Mouse (Mus musculus) liver, postnatal 0 days (tissue): ENCODE measurements at regions not wholly inside any gene's neighbourhood (a gene's known extent, or its start where the extent isn't known, plus 50 kb on each side); places are given as distances from the start of the nearest gene placed in this dataset.
"Not testable (repeated sequence)": the region's sequence is repeated elsewhere in the genome, so short reads cannot be mapped to it uniquely, and the experiment has no call there.

Experiments
- ATAC-seq: fragments of 200-750 bp; cut with Nextera tagmentation; 2 replicates; pipeline ENCODE4 v1.8.0; 2017; ENCODE audit warnings: mild to moderate bottlenecking, moderate library complexity
- DNase-seq: peaks from one replicate; pipeline ENCODE4 v3.0.0-alpha.2; 2016
- H3K27ac ChIP-seq: fragments of 300-500 bp; sonication (generic); 2 replicates; pipeline ENCODE4 v1.5.1; 2014; ENCODE audit warnings: antibody characterized with exemption, moderate library complexity, mild to moderate bottlenecking, low read depth
- H3K27me3 ChIP-seq: fragments of 300-500 bp; sonication (generic); 2 replicates; pipeline ENCODE4 v1.6.1; 2014; ENCODE audit warnings: low read length, control low read depth, mixed read lengths; ENCODE audit not compliant: insufficient read depth
- H3K36me3 ChIP-seq: fragments of 300-500 bp; sonication (generic); replicated peaks from 2 replicates; pipeline ENCODE4 v1.6.1; 2014; ENCODE audit warnings: mild to moderate bottlenecking, control low read depth, low read length, moderate library complexity, mixed read lengths; ENCODE audit not compliant: insufficient read depth
- H3K4me1 ChIP-seq: fragments of 300-500 bp; sonication (generic); 2 replicates; pipeline ENCODE4 v1.6.1; 2014; ENCODE audit warnings: antibody characterized with exemption, mild to moderate bottlenecking, control low read depth; ENCODE audit not compliant: insufficient read depth
- H3K4me2 ChIP-seq: fragments of 300-500 bp; sonication (generic); 2 replicates; pipeline ENCODE4 v1.6.1; 2014; ENCODE audit warnings: low read depth, mild to moderate bottlenecking, low read length, moderate library complexity, mixed read lengths
- H3K4me3 ChIP-seq: fragments of 300-500 bp; sonication (generic); 2 replicates; pipeline ENCODE4 v1.5.1; 2014; ENCODE audit warnings: low read depth, low read length
- H3K9ac ChIP-seq: fragments of 300-500 bp; sonication (generic); replicated peaks from 2 replicates; pipeline ENCODE4 v1.6.1; 2014; ENCODE audit warnings: mild to moderate bottlenecking, moderate library complexity
- H3K9me3 ChIP-seq: fragments of 300-500 bp; sonication (generic); 2 replicates; pipeline ENCODE4 v1.6.1; 2016; ENCODE audit warnings: mild to moderate bottlenecking, control low read depth, low read length, mixed read lengths
- CTCF ChIP-seq: sonication (generic); IDR thresholded peaks from 2 replicates; pipeline ENCODE4 v1.5.1; 2016; ENCODE audit warnings: antibody characterized with exemption, low read depth
- EP300 ChIP-seq: IDR thresholded peaks from 2 replicates; pipeline ENCODE4 v1.6.1; 2016; ENCODE audit warnings: antibody characterized with exemption, low read depth, mild to moderate bottlenecking
- WGBS: fragments of 180-500 bp; shearing (Covaris S2); extraction: QIAGEN DNeasy Blood & Tissue Kit; methylation state at CpG from one replicate; pipeline ENCODE4 v1.1.7; 2014; ENCODE audit not compliant: insufficient replicate concordance; 5-methylcytosine and 5-hydroxymethylcytosine counted together

DNA sequence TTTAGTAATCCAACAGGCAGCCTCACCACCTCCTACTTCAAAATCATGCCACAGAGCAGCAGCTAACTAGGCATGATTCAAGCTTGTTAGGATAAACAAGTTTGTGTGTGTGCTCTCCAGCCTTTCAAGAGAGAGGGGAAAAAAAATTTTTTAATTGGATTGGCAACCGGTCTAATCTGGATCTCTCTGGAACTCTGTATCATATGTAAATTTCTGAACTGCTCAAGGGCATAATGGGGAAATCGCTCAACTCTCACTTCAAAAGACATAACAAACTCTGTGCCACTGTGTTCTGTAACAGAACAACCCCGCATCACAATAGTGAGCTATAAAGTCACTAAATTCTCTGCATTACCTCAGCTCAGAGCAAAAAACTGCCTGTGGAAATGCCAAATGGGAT lies 147.9 kb upstream of the Krtap11-1 start:
- no peak for DNase-seq
- TF ChIP-seq CTCF = no peak
- TF ChIP-seq EP300 = no peak
- Histone ChIP-seq H3K27ac (no peak overlapping the region), H3K4me1 (no peaks in the 10 kb centered on the region), H3K27me3 (no peaks in the 10 kb centered on the region), H3K9ac (no peak overlapping the region), H3K36me3 (no peaks in the 10 kb centered on the region), H3K4me3 (no peak overlapping the region), H3K9me3 (no peaks in the 10 kb centered on the region), H3K4me2 (no peak overlapping the region)
- ATAC-seq = no peak
- 71% methylated on average over 3 of the region's 3 CpGs for WGBS

DNA sequence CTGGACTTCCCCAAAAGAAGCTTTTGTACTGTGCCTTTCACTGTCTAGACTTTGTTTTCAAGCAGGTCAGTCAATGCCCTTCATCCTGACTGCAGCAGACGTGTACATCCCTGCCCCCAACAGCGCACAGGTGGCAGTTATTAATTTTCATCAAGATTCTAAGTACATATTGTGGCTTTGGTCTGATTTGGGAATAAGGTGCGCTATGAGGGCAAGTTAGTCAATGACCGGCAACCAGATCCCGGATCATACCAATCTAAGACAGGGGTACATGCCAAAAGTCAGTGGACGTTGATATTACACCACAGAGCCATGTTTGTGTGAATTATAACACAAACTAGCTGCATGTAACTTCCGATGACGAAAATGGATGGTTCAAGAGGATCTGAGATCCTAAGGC lies 144.7 kb upstream of the Krtap11-1 start:
- DNase-seq, H3K4me1 ChIP-seq, H3K9ac ChIP-seq, H3K27ac ChIP-seq, H3K4me3 ChIP-seq, ATAC-seq, H3K4me2 ChIP-seq, H3K36me3 ChIP-seq, H3K27me3 ChIP-seq, H3K9me3 ChIP-seq: not testable (repeated sequence)
- 85% methylated on average over 8 of the region's 8 CpGs for WGBS

DNA sequence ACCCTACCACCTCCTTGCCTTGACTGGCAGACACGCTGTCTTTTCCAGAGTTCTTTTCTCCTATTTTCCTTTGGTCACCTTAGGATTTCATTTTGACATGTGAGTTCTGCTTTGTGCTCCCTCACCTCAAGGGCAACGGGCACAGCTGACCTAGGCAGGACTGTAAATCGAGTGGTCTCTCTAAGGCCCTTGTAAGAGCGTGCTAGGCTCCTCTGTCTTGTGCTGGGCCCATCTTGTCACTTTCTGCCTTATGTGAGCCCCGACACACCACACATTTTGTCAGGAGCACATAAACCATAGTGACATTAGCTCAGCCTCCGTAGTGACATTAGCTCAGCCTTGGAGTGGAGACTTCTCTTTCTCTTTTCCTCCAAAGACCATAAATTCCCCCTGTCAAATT lies 133.3 kb upstream of the Krtap11-1 start:
- Histone ChIP-seq H3K4me3 (no peak overlapping the region), H3K4me1 (no peaks in the 10 kb centered on the region), H3K27ac (no peak overlapping the region), H3K9ac (no peak overlapping the region), H3K27me3 (no peaks in the 10 kb centered on the region), H3K9me3 (no peaks in the 10 kb centered on the region), H3K4me2 (no peak overlapping the region), H3K36me3 (no peaks in the 10 kb centered on the region)
- no peak for TF ChIP-seq CTCF
- no peak for TF ChIP-seq EP300
- ATAC-seq (no peak), DNase-seq (no peak)
- WGBS = 48% methylated on average over 6 of the region's 6 CpGs

DNA sequence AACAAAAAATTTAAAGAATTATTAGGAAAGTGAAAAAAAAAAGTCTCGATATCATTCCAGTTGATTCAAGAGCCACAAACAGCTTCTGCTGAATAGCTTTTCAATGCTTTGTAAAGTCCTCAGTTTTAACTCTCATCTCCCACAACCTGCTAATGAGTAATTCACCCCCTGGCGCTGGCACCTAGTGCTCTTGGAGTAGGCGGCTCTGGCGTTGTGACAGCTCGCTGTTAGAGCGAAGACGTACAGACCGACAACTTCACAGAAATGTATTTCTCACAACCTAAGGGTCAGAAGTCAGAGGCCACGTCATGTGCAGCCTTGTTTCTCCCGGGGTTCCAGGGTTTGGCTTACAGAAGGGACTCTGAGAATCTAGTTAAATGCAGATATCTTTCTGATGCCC lies 132.2 kb upstream of the Krtap11-1 start:
- ATAC-seq (no peak), DNase-seq (no peak)
- WGBS = 73% methylated on average over 10 of the region's 10 CpGs
- no peaks in the 10 kb centered on the region for H3K27me3 ChIP-seq
- TF ChIP-seq CTCF (no peak), EP300 (no peak)
- no peaks in the 10 kb centered on the region for H3K9me3 ChIP-seq
- H3K4me2 ChIP-seq = no peak overlapping the region
- H3K4me1 ChIP-seq = no peaks in the 10 kb centered on the region
- H3K4me3 ChIP-seq = no peak overlapping the region
- no peaks in the 10 kb centered on the region for H3K36me3 ChIP-seq
- H3K9ac ChIP-seq = no peak overlapping the region
- H3K27ac ChIP-seq = no peak overlapping the region

DNA sequence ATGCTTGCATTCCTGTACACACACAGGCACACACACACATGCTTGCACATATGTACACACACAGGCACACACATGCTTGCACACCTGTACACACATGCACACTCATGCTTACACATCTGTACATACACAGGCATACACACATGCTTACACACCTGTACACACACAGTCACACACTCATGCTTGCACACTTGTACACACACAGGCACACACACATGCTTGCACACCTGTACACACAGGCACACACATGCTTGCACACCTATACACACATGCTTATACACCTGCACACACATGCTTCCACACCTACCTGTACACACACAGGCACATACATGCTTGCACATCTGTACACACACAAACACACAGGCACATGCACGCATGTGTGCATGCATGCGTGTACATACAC lies 131.4 kb upstream of the Krtap11-1 start:
- ATAC-seq = no peak
- WGBS = 85% methylated on average over 2 of the region's 2 CpGs
- Histone ChIP-seq H3K9me3 (no peaks in the 10 kb centered on the region), H3K4me2 (no peak overlapping the region), H3K4me3 (no peak overlapping the region), H3K27ac (no peak overlapping the region), H3K27me3 (no peaks in the 10 kb centered on the region), H3K9ac (no peak overlapping the region), H3K4me1 (no peaks in the 10 kb centered on the region), H3K36me3 (no peaks in the 10 kb centered on the region)
- TF ChIP-seq CTCF = no peak
- no peak for TF ChIP-seq EP300
- DNase-seq = no peak

DNA sequence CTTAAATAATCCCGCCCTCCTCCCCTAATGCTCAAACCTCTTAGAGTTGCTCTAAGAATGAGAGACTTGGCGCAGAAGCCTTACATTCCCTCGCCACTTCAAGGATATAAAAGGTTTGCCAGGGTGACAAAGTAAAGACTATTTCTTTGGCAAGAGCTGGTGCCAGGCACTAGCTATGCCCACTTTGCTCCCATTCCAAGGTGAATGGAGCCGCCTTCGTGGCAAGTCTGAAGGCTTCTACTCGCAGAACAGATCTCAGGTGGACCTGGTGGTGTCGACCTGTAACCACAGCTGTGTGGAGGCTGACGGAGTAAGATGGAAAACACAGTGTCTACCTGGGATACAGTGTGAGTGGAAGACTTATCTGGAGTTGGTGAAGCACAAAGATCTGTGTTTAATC lies 130.8 kb upstream of the Krtap11-1 start:
- no peaks in the 10 kb centered on the region for H3K27me3 ChIP-seq
- H3K4me2 ChIP-seq = no peak overlapping the region
- no peak overlapping the region for H3K27ac ChIP-seq
- no peak overlapping the region for H3K4me3 ChIP-seq
- ATAC-seq (no peak), DNase-seq (no peak)
- 81% methylated on average over 8 of the region's 8 CpGs for WGBS
- no peak overlapping the region for H3K9ac ChIP-seq
- H3K36me3 ChIP-seq = no peaks in the 10 kb centered on the region
- no peaks in the 10 kb centered on the region for H3K9me3 ChIP-seq
- TF ChIP-seq CTCF (no peak), EP300 (no peak)
- H3K4me1 ChIP-seq = no peaks in the 10 kb centered on the region

DNA sequence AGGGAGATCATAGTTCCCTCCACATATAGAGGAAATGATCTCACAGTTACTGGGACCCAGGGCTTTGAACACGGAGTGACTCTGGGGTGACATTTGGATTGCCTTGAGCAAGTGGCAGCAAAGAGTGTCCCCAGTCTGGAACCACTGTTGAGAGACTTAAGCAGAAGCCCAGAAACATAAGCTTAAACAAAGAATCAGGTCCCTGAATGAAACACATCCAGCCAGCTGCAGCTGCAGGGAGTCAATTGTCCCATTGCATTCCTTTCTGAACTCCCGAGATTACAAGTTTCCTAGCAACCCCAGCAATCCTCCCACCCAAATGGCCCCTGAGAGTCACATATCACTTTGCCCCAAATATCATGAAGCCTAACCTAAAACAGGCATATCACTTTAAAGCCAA lies 128.7 kb upstream of the Krtap11-1 start:
- Histone ChIP-seq H3K4me3 (no peak overlapping the region), H3K4me1 (no peaks in the 10 kb centered on the region), H3K9me3 (no peaks in the 10 kb centered on the region), H3K36me3 (no peaks in the 10 kb centered on the region), H3K27me3 (no peaks in the 10 kb centered on the region), H3K9ac (no peak overlapping the region), H3K27ac (no peak overlapping the region), H3K4me2 (no peak overlapping the region)
- ATAC-seq (no peak), DNase-seq (no peak)
- TF ChIP-seq EP300 (no peak), CTCF (no peak)
- 27% methylated on average over 2 of the region's 2 CpGs for WGBS
